Mouse (Mus musculus) heart, postnatal 36 days (tissue): ENCODE results near the gene Pou4f2. TPM values are rescaled to one million over a fixed set of nuclear protein-coding genes. Genes with fewer than 3 reads are reported as not detected.

ENCODE experiments used
- DNase-seq, 2 experiments: peaks; one replicate each; pipeline ENCODE4 v3.0.0; 2021 to 2022
- intact Hi-C: fragments of 180-260 bp; cut with DNase I; formaldehyde crosslinking; loops from one replicate; pipeline ENCODE4 v1.15.1; 2025
- total RNA-seq, 2 experiments: library from RNA; stranded (reverse); gene quantifications; 2 replicates each; pipeline ENCODE4 v1.2.3; 2021

Gene Pou4f2
- total RNA-seq, 2 experiments from 2014 or later, result not detected

- no peak for DNase-seq
- intact Hi-C loops, result no loop called here
Measured at GRCm38 (mm10) chr8:78423937-78424336, 12.5 kb downstream of the Pou4f2 start.

- intact Hi-C loops, result no loop called here
- no peak for DNase-seq
Measured at GRCm38 (mm10) chr8:78420101-78420503, 16.3 kb downstream of the Pou4f2 start.

GRCm38 (mm10) chr8:78419272-78419671 is 17.2 kb downstream of the Pou4f2 start:
- DNase-seq, result no peak
- intact Hi-C loops, result no loop called here

GRCm38 (mm10) chr8:78390756-78391155 is 45.7 kb downstream of the Pou4f2 start:
- intact Hi-C loops, result no loop called here

More at GRCm38 (mm10) chr8:78390756-78391155, 45.7 kb downstream of the Pou4f2 start:
- no peak for DNase-seq

Other genes with a start within 250 kb of the Pou4f2 start
- not detected for gene Ttc29, start 223.3 kb downstream of the Pou4f2 start, total RNA-seq
- 10 to 100 TPM; 15.2 to 20.3 TPM for gene Rbmxl1, start 72.3 kb upstream of the Pou4f2 start, total RNA-seq
- 1 to 10 TPM; 5.3 to 7.1 TPM for gene Slc10a7, start 72.7 kb upstream of the Pou4f2 start, total RNA-seq